Comparison of ENCODE assay signal across 8 mouse cellular contexts in genomic region chr2:153345454-153346220, GRCm38 (mm10). TPM values are rescaled to one million over a fixed set of nuclear protein-coding genes. Genes with fewer than 3 reads are reported as not detected.
A peak's percentile ranks its signal among the peaks of the same experiment; 100 is the strongest.
DNase-seq lines count a peak whose midpoint lies in the region; ATAC-seq and TF ChIP-seq lines count a peak whose summit lies in the region.

Gene Asxl1, plus strand, starts transcription at chr2:153345829.

- H3K27me3 ChIP-seq in embryonic facial prominence, embryonic 13.5 days = no peaks in the 10 kb centered on the region
- no peaks in the 10 kb centered on the region for H3K27me3 ChIP-seq in kidney, adult 2 months (replicated peaks; ENCODE audit: control insufficient read depth, insufficient read depth, low read length)
- H3K27me3 ChIP-seq in limb, embryonic 12.5 days = no peaks in the 10 kb centered on the region
- H3K27me3 ChIP-seq in midbrain, embryonic 15.5 days (replicated peaks) = no peaks in the 10 kb centered on the region
- no peaks in the 10 kb centered on the region for H3K27me3 ChIP-seq in spleen, adult 2 months (ENCODE audit: control insufficient read depth, insufficient read depth, low read length)

- peak; percentile 95 for ATAC-seq in embryonic facial prominence, embryonic 13.5 days (ENCODE audit: insufficient number of reproducible peaks, insufficient read depth, low FRiP score, low TSS enrichment, low read depth)
- peak; percentile 96 for ATAC-seq in limb, embryonic 12.5 days (ENCODE audit: insufficient number of reproducible peaks, insufficient read depth, low FRiP score, low TSS enrichment, low read depth)
- ATAC-seq in midbrain, embryonic 15.5 days (replicated peaks) = peak; percentile 97

- no peaks in the 10 kb centered on the region for H3K9me3 ChIP-seq in embryonic facial prominence, embryonic 13.5 days
- no peaks in the 10 kb centered on the region for H3K9me3 ChIP-seq in limb, embryonic 12.5 days
- H3K9me3 ChIP-seq in midbrain, embryonic 15.5 days = no peaks in the 10 kb centered on the region

- no peak for TF ChIP-seq POLR2A in kidney, adult 2 months (IDR thresholded peaks at IDR 0.05; ENCODE audit: low read depth, low read length)
- TF ChIP-seq POLR2A in spleen, adult 2 months (IDR thresholded peaks at IDR 0.05; ENCODE audit: low read depth, low read length) = peak; percentile 29; the same call in 1 of the 2 replicates

- peaks cover 30% of the 10 kb centered on the region for H3K4me1 ChIP-seq in embryonic facial prominence, embryonic 13.5 days
- H3K4me1 ChIP-seq in kidney, adult 2 months (ENCODE audit: control insufficient read depth, insufficient read depth, low read length) = peaks cover 16% of the 10 kb centered on the region; the same call in 1 of the 2 replicates
- peaks cover 29% of the 10 kb centered on the region for H3K4me1 ChIP-seq in limb, embryonic 12.5 days (replicated peaks)
- H3K4me1 ChIP-seq in midbrain, embryonic 15.5 days = peaks cover 40% of the 10 kb centered on the region
- peaks cover 6% of the 10 kb centered on the region for H3K4me1 ChIP-seq in spleen, adult 2 months (ENCODE audit: control insufficient read depth, insufficient read depth, insufficient read length)

- DNase-seq in 3134 (ENCODE audit: extremely low read depth, insufficient read length, low spot score) = peak; percentile 95
- DNase-seq in adrenal gland, postnatal 36 days = peak; percentile 95 to 98
- DNase-seq in heart, adult 18-20 months = peak; percentile 96 to 99
- DNase-seq in kidney, adult 2 months = peak; percentile 99
- DNase-seq in spleen, adult 2 months (ENCODE audit: low read depth in 1 of 2, low spot score in 2 of 2) = peak; percentile 92 to 94

- peak within 1 kb of the TSS; percentile 97 for H3K9ac ChIP-seq in embryonic facial prominence, embryonic 13.5 days
- peak within 1 kb of the TSS; percentile 96 for H3K9ac ChIP-seq in limb, embryonic 12.5 days (replicated peaks)
- H3K9ac ChIP-seq in midbrain, embryonic 15.5 days = peak within 1 kb of the TSS; percentile 78

- H3K36me3 ChIP-seq in embryonic facial prominence, embryonic 13.5 days = peaks cover 12% of the 10 kb centered on the region
- no peaks in the 10 kb centered on the region for H3K36me3 ChIP-seq in kidney, adult 2 months (ENCODE audit: control insufficient read depth, insufficient read depth, low read length)
- peaks cover 15% of the 10 kb centered on the region; the same call in 1 of the 2 replicates for H3K36me3 ChIP-seq in limb, embryonic 12.5 days
- H3K36me3 ChIP-seq in midbrain, embryonic 15.5 days (replicated peaks) = no peaks in the 10 kb centered on the region
- H3K36me3 ChIP-seq in spleen, adult 2 months (ENCODE audit: control insufficient read depth, insufficient read depth, low read length) = no peaks in the 10 kb centered on the region

- H3K4me2 ChIP-seq in embryonic facial prominence, embryonic 13.5 days = peak within 1 kb of the TSS; percentile 63
- H3K4me2 ChIP-seq in limb, embryonic 12.5 days = peak within 1 kb of the TSS; percentile 78
- peak within 1 kb of the TSS; percentile 79 for H3K4me2 ChIP-seq in midbrain, embryonic 15.5 days

- under 1% methylated on average over 61 of the region's 79 CpGs for WGBS in embryonic facial prominence, embryonic 13.5 days
- under 1% methylated on average over 65 of the region's 79 CpGs for WGBS in kidney, adult 2 months
- WGBS in limb, embryonic 12.5 days = under 1% methylated on average over 76 of the region's 79 CpGs
- WGBS in midbrain, embryonic 15.5 days = under 1% methylated on average over 57 of the region's 79 CpGs
- WGBS in spleen, adult 2 months = under 1% methylated on average over 69 of the region's 79 CpGs

- peak within 1 kb of the TSS; percentile 85 for H3K4me3 ChIP-seq in embryonic facial prominence, embryonic 13.5 days
- peak within 1 kb of the TSS; percentile 95 for H3K4me3 ChIP-seq in kidney, adult 2 months (ENCODE audit: insufficient read depth, low read depth, low read length)
- H3K4me3 ChIP-seq in limb, embryonic 12.5 days (replicated peaks) = peak within 1 kb of the TSS; percentile 80
- peak within 1 kb of the TSS; percentile 70 for H3K4me3 ChIP-seq in midbrain, embryonic 15.5 days
- H3K4me3 ChIP-seq in spleen, adult 2 months (ENCODE audit: extremely low read depth, insufficient read depth, insufficient read length) = peak within 1 kb of the TSS; percentile 96

- peak within 1 kb of the TSS; percentile 100 for H3K27ac ChIP-seq in embryonic facial prominence, embryonic 13.5 days
- peak within 1 kb of the TSS; percentile 99 for H3K27ac ChIP-seq in kidney, adult 2 months (ENCODE audit: insufficient read depth, low read depth, low read length)
- peak within 1 kb of the TSS; percentile 99 for H3K27ac ChIP-seq in limb, embryonic 12.5 days
- peak within 1 kb of the TSS; percentile 95 for H3K27ac ChIP-seq in midbrain, embryonic 15.5 days
- H3K27ac ChIP-seq in spleen, adult 2 months (ENCODE audit: insufficient read depth, low read length) = peak within 1 kb of the TSS; percentile 99

- no peak for TF ChIP-seq CTCF in kidney, adult 2 months (conservative IDR thresholded peaks at IDR 0.05; ENCODE audit: insufficient read depth, insufficient read length, low read depth, low read length)
- no peak for TF ChIP-seq CTCF in spleen, adult 2 months (IDR thresholded peaks at IDR 0.05; ENCODE audit: extremely low read depth, insufficient read depth, insufficient read length, insufficient replicate concordance)

RNA-seq across cellular contexts. Expression of gene Asxl1, which starts in this region (rescaled TPM):
- total RNA-seq in adrenal gland, postnatal 36 days (2021) = 10 to 100 TPM; 22.7 to 31.8 TPM
- polyA plus RNA-seq in embryonic facial prominence, embryonic 13.5 days (2015; fragmentation: Nextera tagmentation; extraction: Ambion mirVana) = 14.5 and 15.0 TPM in 2 replicates
- 10 to 100 TPM; 17.1 to 17.3 TPM for total RNA-seq in heart, adult 18-20 months (2021)
- 9.1 and 10.0 TPM in 2 replicates for polyA plus RNA-seq in kidney, adult 2 months (2012; rRNA removed)
- 18.9 and 26.8 TPM in 2 replicates for polyA plus RNA-seq in limb, embryonic 12.5 days (2016; fragmentation: Nextera tagmentation; extraction: Ambion mirVana)
- 13.7 and 14.9 TPM in 2 replicates for polyA plus RNA-seq in midbrain, embryonic 15.5 days (2015; fragmentation: Nextera tagmentation; extraction: Ambion mirVana)
- polyA plus RNA-seq in spleen, adult 2 months (2012; rRNA removed) = 9.9 and 10.0 TPM in 2 replicates

Comparison
In these comparisons a context has a peak if more than half of its experiments do, and no peak if none do; other contexts are left out.
1. Peak in every context shown above with its lines: DNase-seq, ATAC-seq, H3K4me3 ChIP-seq and H3K27ac ChIP-seq.